Mouse (Mus musculus) urinary bladder, postnatal 14 days (tissue): Measurements from ENCODE around the gene Ddx54.

Source experiments
- DNase-seq: peaks from one replicate; pipeline ENCODE4 v3.0.0; 2021; ENCODE audit warnings: low spot score

Ddx54 gene

GRCm38 (mm10) chr5:120611416-120611815, 1.1 kb upstream of the Ddx54 start:
- no peak for DNase-seq

DNA sequence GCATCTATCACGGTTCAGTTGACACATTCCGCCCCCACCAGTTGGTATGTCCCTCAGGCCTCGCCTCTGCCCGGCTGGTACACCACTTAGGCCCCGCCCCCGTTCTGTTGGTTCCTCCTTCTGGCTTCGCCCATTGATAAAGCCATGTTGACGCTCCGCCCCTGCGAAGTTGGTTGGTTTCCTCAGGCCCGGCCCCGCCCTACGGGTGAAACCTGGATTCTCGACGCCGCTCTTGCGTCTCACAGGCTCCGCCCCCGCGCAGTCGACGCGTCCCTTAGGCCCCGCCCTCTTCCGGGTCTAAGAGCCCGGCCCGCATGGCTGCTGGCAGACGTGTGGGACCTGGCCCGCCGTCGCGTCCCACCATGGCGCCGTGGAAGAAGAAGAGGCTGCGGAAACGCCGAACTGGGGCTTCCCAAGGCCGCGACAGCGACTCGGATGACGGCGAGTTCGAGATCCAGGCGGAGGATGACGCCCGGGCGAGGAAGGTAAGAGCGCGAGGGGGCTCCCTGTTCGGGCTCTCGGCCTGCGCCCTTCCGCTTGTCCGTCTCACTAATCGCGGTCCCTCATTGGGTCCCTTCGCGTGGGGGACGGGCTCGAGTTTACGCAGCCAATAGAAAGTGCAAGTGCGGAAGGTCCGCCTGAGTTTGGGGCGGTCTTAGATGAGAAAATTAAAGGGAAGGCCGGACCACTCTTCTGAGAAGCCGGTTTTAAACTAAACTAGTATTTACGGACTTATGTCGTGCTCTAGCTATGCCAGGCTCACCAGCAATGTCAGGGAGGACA, 474 bp downstream of the Ddx54 start:
- peak; percentile 100 for DNase-seq

GRCm38 (mm10) chr5:120615903-120616302, 3.4 kb downstream of the Ddx54 start:
- no peak for DNase-seq

GRCm38 (mm10) chr5:120618778-120619177, 6.2 kb downstream of the Ddx54 start:
- DNase-seq: no peak

DNA sequence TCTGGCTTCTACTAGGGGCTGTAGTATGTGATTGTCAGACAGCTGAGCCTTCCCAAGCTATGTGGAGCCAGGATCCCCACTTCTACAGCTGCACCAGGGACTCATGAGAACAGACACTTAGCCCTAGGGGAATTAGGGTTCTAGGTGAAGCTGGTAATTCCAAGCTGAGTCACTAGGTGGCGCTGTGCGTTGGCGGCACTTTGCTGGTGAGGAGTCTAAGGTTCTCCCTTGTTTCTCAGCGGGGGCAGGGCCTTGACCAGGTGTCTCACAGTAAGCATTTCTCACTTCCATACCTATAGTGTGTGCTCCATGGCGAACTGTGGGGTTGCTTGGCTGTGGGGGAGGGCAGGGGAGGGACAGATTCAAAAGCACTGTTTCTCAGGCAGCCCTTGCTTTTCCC, 6.7 kb downstream of the Ddx54 start:
- peak; percentile 51 for DNase-seq

DNA sequence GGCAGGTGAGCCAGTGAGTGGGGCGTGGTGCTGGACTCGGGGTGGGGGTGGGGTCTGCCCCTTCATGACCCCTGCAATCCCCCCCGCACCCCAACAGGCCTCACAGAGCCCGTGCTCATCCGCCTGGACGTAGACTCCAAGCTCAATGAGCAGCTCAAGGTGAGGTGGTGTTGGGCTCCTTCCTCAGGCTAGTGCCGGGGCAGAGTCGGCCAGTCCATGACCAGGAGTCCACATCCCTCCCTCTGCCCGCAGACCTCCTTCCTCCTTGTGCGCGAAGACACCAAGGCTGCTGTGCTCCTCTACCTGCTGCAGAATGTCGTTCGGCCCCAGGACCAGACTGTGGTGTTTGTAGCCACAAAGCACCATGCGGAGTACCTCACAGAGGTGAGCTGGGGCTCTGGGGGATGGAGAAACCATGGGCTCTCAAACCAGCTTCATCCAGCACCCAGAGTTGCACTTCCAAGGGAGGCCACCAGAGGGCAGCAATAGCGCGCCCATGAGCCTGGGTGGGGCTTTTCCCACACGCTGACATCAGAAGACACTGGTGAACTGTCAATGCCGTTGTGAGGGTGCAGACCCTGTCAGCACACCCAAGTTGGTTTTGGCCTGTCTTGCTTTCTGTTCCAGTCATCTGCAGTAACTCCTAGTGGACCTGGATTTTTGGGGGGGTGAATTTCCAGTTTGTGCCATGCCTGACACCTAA, 8.0 kb downstream of the Ddx54 start:
- DNase-seq: peak; percentile 80

DNA sequence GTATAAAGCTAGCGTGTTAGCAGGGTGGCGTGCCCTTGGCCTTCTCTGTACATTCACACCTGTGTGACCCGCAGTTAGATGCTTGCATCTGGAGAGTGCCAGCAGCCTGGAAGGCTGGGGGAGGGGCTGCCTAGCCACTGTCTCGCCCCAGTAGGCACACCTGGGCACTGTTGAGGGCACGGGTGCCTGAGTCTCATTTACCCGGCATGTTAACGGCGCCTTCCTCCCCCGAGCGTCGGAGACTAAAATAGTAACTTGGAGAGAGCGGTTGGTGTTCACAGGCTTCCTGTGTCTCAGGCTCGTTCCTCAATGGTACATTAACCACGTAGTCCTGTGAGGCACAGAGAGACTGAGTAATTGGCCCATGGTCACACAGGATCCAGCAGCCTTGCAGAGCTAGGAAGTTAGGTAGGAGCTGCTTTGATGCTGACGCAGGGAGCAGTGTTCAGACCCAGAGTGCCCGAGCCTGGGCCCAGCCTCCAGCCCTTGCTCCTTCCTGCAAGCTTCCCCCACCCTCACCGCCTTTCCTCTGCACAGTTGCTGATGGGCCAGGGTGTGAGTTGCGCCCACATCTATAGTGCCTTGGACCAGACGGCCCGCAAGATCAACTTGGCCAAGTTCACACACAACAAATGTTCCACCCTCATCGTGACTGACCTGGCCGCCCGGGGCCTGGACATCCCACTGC, 8.7 kb downstream of the Ddx54 start:
- DNase-seq: no peak

- no peak for DNase-seq
Measured at GRCm38 (mm10) chr5:120621846-120622197, 9.3 kb downstream of the Ddx54 start.

- DNase-seq: no peak
Measured at GRCm38 (mm10) chr5:120622198-120622851, 9.8 kb downstream of the Ddx54 start.

GRCm38 (mm10) chr5:120624427-120624826, 11.9 kb downstream of the Ddx54 start:
- no peak for DNase-seq

DNA sequence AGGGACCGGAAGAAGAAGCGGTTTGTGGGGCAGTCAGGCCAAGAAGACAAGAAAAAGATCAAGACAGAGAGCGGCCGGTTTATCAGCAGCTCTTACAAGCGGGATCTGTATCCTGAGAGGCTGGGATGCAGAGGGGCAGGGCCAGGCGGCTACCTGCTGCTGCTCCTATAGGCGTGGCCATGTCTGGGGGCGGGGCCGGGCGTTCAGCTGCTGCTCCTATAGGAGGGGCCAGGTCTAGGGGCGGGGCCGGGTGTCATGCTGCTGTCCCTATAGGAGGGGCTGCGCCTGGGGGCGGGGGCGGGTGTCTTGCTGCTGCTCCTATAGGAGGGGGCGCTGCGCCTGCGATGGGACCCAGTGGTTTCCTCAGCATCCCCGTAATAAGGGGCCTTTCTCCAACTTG, 13.9 kb downstream of the Ddx54 start:
- no peak for DNase-seq

DNA sequence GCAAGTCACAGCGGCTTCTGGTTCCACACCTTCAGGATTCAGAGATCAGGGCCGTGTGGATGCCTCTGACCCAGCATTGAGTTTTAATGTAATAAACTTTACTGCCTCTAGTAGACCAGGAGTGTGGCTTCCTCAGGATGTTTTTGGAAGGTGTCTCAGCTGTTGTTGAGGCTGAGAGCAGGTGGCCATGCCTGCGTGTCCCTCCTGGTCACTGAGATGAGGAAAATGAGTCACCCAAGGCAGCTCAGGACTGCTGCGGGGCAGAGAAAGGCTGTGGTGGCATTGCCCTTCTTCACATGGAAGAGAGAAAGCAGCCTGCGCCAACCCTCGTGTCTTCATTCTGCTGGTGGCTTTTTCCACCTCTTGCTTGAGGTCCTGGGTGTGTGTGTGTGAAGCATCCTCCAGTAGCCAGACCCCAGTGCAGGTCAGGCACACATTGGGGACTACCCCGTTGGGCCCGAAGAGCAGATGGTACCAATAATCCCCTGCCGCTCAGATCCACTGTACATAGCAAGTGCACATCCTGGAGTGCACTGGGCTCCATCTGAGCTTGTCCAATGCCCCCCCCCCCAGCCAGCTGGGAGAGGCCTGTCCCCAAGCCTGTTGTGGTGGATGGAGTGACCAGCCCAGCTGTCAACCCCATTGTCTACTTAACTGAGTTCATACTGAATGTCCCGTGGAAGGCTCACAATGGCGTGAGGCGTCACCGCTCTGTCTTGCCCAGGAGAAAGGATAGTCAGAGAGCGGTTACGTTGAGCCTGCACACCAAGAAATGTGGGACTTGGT, 15.2 kb downstream of the Ddx54 start:
- DNase-seq: no peak

DNA sequence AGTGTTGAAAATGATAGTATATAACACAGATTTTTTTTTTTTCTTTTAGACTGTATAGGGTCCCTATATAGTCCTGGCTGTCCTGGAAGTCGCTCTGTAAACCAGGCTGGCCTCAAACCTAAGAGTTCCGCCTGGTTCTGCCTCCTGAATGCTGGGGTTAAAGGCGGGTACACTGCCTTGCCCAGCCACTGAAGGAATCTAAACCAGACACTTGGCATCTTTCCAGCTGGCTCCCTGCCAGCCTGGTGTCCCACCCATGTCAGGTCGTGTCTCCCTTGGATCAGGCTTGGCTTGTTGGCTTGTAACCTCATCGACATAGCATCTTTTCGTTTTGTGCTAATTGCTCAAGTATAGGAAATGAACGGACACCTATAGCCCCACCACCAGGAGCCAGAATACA, 16.1 kb downstream of the Ddx54 start:
- no peak for DNase-seq

DNA sequence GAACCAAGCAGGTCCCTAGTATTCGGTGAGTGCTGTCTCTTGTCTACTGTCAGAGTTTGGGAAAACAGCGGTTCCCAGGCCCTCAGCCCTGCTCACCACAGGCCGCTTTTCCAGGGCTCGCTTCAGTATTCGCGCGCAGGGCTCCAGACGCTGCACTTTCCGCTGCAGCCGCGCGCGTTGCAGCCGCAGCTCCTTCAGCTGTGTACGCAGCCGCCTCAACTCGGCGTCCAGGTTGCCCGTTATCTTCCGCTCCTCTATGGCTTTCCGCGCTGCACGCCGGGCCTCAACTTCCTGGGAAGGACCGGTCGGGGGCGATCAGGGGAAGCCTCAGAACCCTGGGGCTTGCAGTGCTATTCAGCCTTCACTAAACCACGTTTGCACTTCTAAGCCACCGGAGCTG, 18.6 kb downstream of the Ddx54 start:
- no peak for DNase-seq

DNA sequence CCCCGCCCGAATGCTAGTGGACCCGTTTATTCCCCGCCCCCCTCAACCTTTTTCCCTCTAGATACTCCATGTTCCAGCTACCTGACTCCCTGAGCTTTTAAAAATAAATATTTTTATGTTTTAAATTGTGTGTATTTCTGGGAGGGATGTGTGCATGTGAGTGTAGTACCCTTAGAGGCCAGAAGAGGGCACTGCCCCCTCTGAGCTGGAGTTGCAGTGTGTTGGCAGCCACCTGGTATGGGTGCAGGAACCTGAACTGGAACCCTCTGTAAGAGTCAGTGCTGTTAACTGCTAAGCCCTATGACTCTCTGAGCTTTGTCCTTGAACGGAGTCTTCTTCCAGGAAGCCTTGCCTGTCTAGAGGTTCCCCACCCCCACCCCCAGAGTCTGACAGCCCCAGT, 19.4 kb downstream of the Ddx54 start:
- DNase-seq: no peak

DNA sequence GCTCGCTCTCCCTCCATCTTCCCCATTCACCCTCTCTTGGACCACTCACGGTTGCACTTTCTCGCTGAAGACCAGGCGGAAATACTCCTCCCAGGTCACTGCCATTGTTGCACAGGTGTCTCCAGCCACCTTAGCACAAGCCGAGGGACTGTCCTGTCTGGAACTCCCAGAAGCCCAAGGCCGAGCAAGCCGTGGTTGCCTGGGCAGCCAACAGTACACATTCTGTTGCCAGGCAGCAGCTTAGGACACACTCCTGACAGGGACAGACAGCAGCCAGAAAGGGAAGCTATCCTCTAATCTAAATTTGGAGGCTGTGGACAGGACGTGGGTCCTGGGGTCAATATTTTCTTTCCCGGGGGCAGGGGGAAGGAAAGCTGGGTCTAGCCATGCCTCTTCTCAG, 21.6 kb downstream of the Ddx54 start, which contains the start of gene Cfap73:
TSS of gene Cfap73 (minus strand) at position 105 of the 400 bp plus-strand sequence.
- no peak for DNase-seq

- no peak for DNase-seq
Measured at GRCm38 (mm10) chr5:120634860-120635259, 22.3 kb downstream of the Ddx54 start.

DNA sequence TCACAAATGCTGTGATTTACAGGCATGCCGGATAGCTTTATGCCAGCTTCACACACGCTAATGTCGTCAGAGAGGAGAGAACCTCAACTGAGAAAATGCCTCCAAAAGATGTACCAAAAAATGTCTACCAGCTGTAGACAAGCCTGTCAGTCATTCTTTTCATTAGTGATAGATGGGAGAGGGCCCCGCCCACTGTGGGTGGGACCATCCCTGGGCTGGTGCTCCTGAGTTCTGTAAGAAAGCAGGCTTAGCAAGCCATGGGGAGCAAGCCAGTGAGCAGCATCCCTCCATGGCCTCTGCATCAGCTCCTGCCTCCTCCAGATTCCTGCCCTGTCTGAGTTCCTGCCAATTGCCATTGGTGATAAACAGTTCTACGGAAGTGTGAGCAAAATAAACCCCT, 23.1 kb downstream of the Ddx54 start:
- DNase-seq: no peak

DNA sequence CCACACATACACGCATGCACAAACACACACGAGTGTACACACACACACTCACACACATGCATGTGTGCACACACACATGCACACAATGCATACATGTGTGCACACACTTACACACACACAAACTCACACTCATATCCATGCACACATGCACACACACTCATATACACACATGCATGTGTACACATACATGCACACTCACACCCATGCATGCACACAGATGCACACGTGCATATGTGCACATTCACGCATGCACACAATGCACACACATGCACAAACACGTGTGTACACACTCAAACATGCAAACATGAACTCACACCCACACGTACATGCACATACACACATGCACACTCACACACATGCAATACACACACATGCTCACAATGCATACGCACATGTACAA, 27.6 kb downstream of the Ddx54 start:
- no peak for DNase-seq

DNA sequence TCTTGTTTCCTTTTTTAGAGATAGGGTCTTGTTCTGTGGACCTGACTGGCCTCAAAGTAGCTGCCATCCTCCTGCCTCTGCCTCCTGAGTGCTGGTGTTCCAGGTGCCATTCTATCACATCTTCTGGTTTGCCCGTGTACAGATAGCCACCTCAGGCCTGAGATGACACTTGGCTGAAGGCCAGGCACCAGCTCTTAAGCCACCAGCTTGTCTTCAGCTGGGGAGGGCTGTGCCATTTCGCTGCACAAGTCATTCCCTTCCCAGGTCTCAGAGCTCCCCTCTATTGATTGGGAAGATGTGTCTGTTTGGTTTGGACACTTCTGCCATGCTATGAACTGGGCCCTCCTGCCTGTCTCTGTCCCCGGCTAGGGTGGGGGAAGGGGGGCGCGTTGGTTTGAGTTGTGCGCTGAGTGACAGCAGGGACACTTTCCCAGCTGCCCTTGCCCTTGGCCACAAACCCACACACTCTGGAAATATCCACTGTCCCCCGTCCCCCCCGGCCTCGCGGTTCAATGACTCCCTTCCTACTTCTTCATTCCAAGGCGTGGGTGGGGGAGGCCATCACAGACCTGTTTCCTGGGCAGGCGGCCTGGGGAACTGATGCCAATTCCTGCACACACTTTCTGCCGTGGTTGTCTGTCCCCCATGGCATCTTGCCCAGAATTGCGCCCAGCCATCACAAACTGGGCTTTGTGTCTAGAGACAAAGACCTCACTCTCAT, 31.0 kb downstream of the Ddx54 start:
- peak; percentile 47 for DNase-seq

DNA sequence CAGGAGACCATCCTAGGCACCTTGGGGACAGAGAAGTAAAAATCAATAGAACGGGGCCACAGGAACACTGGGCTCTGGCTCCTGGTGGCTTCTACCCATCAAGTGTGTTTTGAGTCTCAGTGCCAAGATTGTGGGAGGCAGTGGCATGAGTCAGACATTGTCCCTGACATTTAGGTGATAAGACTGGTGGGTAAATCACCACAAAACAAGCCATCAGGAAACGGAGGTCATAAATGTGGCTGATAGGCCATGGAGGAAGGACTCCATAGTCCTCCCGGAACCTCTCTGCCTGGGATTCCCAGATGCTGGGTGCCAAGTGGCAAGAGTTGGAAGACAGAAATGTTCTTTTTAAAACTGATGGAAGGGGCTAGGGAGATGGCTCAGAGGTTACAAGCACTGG, 31.7 kb downstream of the Ddx54 start:
- DNase-seq: no peak
